In the genomic region with DNA sequence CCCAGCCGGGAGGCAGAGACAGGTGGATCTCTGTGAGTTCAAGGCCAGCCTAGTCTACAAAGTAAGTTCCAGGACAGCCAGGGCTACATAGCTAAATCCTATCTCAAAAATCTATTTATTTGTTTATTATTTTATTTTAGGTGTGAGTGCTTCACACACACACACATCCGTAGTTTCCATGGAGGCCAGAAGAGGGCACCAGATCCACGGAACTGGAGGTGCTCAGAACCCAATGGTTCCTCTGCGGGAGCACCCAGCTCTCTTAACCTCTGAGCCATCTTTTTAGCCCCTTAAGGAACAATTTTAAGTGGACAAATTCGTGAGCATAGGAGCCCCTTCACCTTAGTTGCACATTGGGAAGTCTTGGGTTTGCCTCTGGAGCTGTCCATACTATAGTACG, we compare ENCODE assay signal across 10 mouse cellular contexts. TPM values are rescaled to one million over a fixed set of nuclear protein-coding genes. Genes with fewer than 3 reads are reported as not detected.
DNase-seq lines count a peak whose midpoint lies in the region; ATAC-seq and TF ChIP-seq lines count a peak whose summit lies in the region.
"Had no signal": no experiment of that assay in that cellular context is flagged by ENCODE, and none has a peak within 500 bp of the region (broad histone marks: within the 10 kb centered on the region; RNA-seq: fewer than 3 reads in every experiment).

No protein-coding gene starts in this region.

- TF ChIP-seq CTCF in ES-Bruce4 (IDR thresholded peaks at IDR 0.05; ENCODE audit: low read depth, low read length), result peak; percentile 67

- no peak overlapping the region for H3K4me3 ChIP-seq in kidney, embryonic 14.5 days (ENCODE audit: low read length)
- H3K4me3 ChIP-seq in ES-Bruce4 (ENCODE audit: low read depth, low read length), result no peak overlapping the region
- H3K4me3 ChIP-seq: erythroblast, embryonic 14.5 days; limb, embryonic 15.5 days had no signal

- ATAC-seq in kidney, embryonic 14.5 days (ENCODE audit: low FRiP score, low TSS enrichment), result no peak
- ATAC-seq in activated CD4-positive, CD25-positive, alpha-beta regulatory T cell, adult 4 months, result no peak

- TF ChIP-seq POLR2A in ES-Bruce4 (IDR thresholded peaks at IDR 0.05; ENCODE audit: insufficient read depth, low read length), result no peak

- no peaks in the 10 kb centered on the region for H3K36me3 ChIP-seq in kidney, embryonic 14.5 days (ENCODE audit: control insufficient read depth, insufficient read depth, low read length)
- H3K36me3 ChIP-seq in ES-Bruce4 (ENCODE audit: control insufficient read depth, insufficient read depth, low read length, poor library complexity, severe bottlenecking), result no peaks in the 10 kb centered on the region
- H3K36me3 ChIP-seq: limb, embryonic 15.5 days had no signal

- no peak overlapping the region for H3K9ac ChIP-seq in kidney, embryonic 14.5 days (ENCODE audit: low read depth, low read length)
- H3K9ac ChIP-seq in ES-Bruce4 (ENCODE audit: low read depth, poor library complexity, severe bottlenecking), result no peak overlapping the region
- H3K9ac ChIP-seq: limb, embryonic 15.5 days had no signal

- intact Hi-C loops in left cerebral cortex, postnatal 10 days (cut with DNase I), result no loop called here

- H3K4me1 ChIP-seq in kidney, embryonic 14.5 days (ENCODE audit: control insufficient read depth, insufficient read depth, low read length), result no peaks in the 10 kb centered on the region
- H3K4me1 ChIP-seq in ES-Bruce4 (ENCODE audit: control insufficient read depth, insufficient read depth, low read length), result peaks cover 4% of the 10 kb centered on the region

- peak; percentile 49 for DNase-seq in kidney, adult 18-20 months
- peak; percentile 45 for DNase-seq in adipocyte (ENCODE audit: low spot score)
- peak; percentile 45 for DNase-seq in embryo, embryonic 9.5 days (ENCODE audit: extremely low spot score)
- peak; percentile 16 to 47 for DNase-seq in left cerebral cortex, postnatal 10 days (ENCODE audit: extremely low spot score in 1 of 2, low spot score in 2 of 2)
- DNase-seq in right cerebral cortex, postnatal 10 days (ENCODE audit: low spot score in 2 of 2), result peak; percentile 39 to 69

- no peak overlapping the region for H3K4me2 ChIP-seq in kidney, embryonic 14.5 days (replicated peaks; ENCODE audit: low read depth, low read length)
- H3K4me2 ChIP-seq: limb, embryonic 15.5 days had no signal

- no peak overlapping the region for H3K27ac ChIP-seq in kidney, embryonic 14.5 days (ENCODE audit: low read depth, low read length)
- H3K27ac ChIP-seq in ES-Bruce4 (ENCODE audit: insufficient read depth, low read length), result no peak overlapping the region
- H3K27ac ChIP-seq: limb, embryonic 15.5 days had no signal

- no peak for TF ChIP-seq EP300 in ES-Bruce4 (IDR thresholded peaks at IDR 0.05; ENCODE audit: insufficient read depth, low read depth, low read length)

- no peaks in the 10 kb centered on the region for H3K9me3 ChIP-seq in kidney, embryonic 14.5 days (ENCODE audit: control insufficient read depth, low read length)
- H3K9me3 ChIP-seq in ES-Bruce4 (replicated peaks; ENCODE audit: control insufficient read depth, insufficient read depth, low read length, poor library complexity, severe bottlenecking), result no peaks in the 10 kb centered on the region
- H3K9me3 ChIP-seq: limb, embryonic 15.5 days had no signal

- WGBS in kidney, embryonic 14.5 days, result 43% methylated on average over 6 of the region's 6 CpGs

- H3K27me3 ChIP-seq in kidney, embryonic 14.5 days (ENCODE audit: control insufficient read depth, insufficient read depth, low read length), result no peaks in the 10 kb centered on the region
- H3K27me3 ChIP-seq in ES-Bruce4 (ENCODE audit: control insufficient read depth, insufficient read depth, low read length, poor library complexity, severe bottlenecking), result no peaks in the 10 kb centered on the region

RNA-seq across cellular contexts. Expression of gene Slc28a3, which starts 20.0 kb away (rescaled TPM):
- 0.08 TPM in 1 of 2 replicates, not detected in the other for polyA plus RNA-seq in kidney, embryonic 14.5 days (2014; fragmentation: Nextera tagmentation; extraction: Ambion mirVana)
- polyA plus RNA-seq in ES-Bruce4 (2011; ENCODE audit: insufficient read depth, insufficient read length, low read depth, missing spikeins), result 0.31 and 0.75 TPM in 2 replicates
- not detected for total RNA-seq in left cerebral cortex, postnatal 10 days (2021)
- under 1 TPM in 1 of 2 experiments, not detected in 1; 0.21 TPM for polyA plus RNA-seq in activated CD4-positive, CD25-positive, alpha-beta regulatory T cell, adult 4 months (2017; shearing (Covaris generic))
- polyA plus RNA-seq: erythroblast, embryonic 14.5 days had no signal
